Mouse (Mus musculus) thymus, adult 2 months (tissue): Measurements from ENCODE around the gene 2610028H24Rik. TPM values are rescaled to one million over a fixed set of nuclear protein-coding genes. Genes with fewer than 3 reads are reported as not detected.
A peak's percentile ranks its signal among the peaks of the same experiment; 100 is the strongest.

ENCODE experiments used
- DNase-seq: peaks from one replicate; pipeline ENCODE4 v3.0.0; 2021
- H3K27ac ChIP-seq: fragments of 200-500 bp; 2 replicates; pipeline ENCODE4 v1.5.1; 2012; ENCODE audit warnings: low read length, control low read depth; ENCODE audit not compliant: control insufficient read depth, insufficient read depth
- H3K27me3 ChIP-seq: fragments of 200-500 bp; 2 replicates; pipeline ENCODE4 v1.6.1; 2012; ENCODE audit warnings: mild to moderate bottlenecking, low read length, moderate library complexity, mixed read lengths; ENCODE audit not compliant: control insufficient read depth, insufficient read depth
- H3K36me3 ChIP-seq: fragments of 200-500 bp; 2 replicates; pipeline ENCODE4 v1.6.1; 2012; ENCODE audit warnings: mild to moderate bottlenecking, low read length, moderate library complexity; ENCODE audit not compliant: control insufficient read depth, insufficient read depth
- H3K4me1 ChIP-seq: fragments of 200-500 bp; replicated peaks from 2 replicates; pipeline ENCODE4 v1.6.1; 2012; ENCODE audit warnings: low read length; ENCODE audit not compliant: control insufficient read depth, insufficient read depth
- H3K4me3 ChIP-seq: fragments of 200-500 bp; 2 replicates; pipeline ENCODE4 v1.5.1; 2012; ENCODE audit warnings: mild to moderate bottlenecking, low read length, control low read depth, moderate library complexity; ENCODE audit not compliant: control insufficient read depth, insufficient read depth
- CTCF ChIP-seq: fragments of 200-500 bp; IDR thresholded peaks from 2 replicates; pipeline ENCODE4 v1.5.1; 2012; ENCODE audit warnings: mild to moderate bottlenecking, control low read depth, low read length, moderate library complexity, borderline replicate concordance; ENCODE audit not compliant: control insufficient read depth, poor library complexity, insufficient read depth; ENCODE audit errors: extremely low read depth
- POLR2A ChIP-seq: fragments of 200-500 bp; IDR thresholded peaks from 2 replicates; pipeline ENCODE4 v1.6.1; 2012; ENCODE audit warnings: mild to moderate bottlenecking, low read length, control low read depth, moderate library complexity; ENCODE audit not compliant: control insufficient read depth, poor library complexity, insufficient read depth; ENCODE audit errors: extremely low read depth
- WGBS: fragments of 180-500 bp; shearing (Covaris S2); methylation state at CpG from one replicate; pipeline ENCODE4 v1.1.7; 2018; 5-methylcytosine and 5-hydroxymethylcytosine counted together
- polyA plus RNA-seq: library from polyadenylated mRNA; depleted of rRNA; stranded (reverse); fragments of >200 nt; gene quantifications from 2 replicates; pipeline ENCODE4 v1.2.3, GENCODE M21; 2012; rRNA removed

2610028H24Rik gene
- 0.61 and 0.62 TPM in 2 replicates for polyA plus RNA-seq

GRCm38 (mm10) chr10:76448851-76449250 lies at the start of gene 2610028H24Rik:
2610028H24Rik (plus strand) TSS chr10:76449081.
- Histone ChIP-seq H3K27me3 (no peaks in the 10 kb centered on the region), H3K4me1 (no peaks in the 10 kb centered on the region), H3K36me3 (no peaks in the 10 kb centered on the region), H3K4me3 (no peak within 1 kb of the TSS), H3K27ac (no peak within 1 kb of the TSS)
- TF ChIP-seq POLR2A (no peak), CTCF (no peak)
- DNase-seq: no peak
- WGBS: 91% methylated on average over 5 of the region's 5 CpGs

- WGBS: 94% methylated on average over 10 of the region's 10 CpGs
- no peak for TF ChIP-seq CTCF
- TF ChIP-seq POLR2A: no peak
- Histone ChIP-seq H3K36me3 (peaks cover 87% of the 10 kb centered on the region), H3K4me1 (no peaks in the 10 kb centered on the region), H3K27me3 (no peaks in the 10 kb centered on the region), H3K27ac (no peak overlapping the region), H3K4me3 (no peak overlapping the region)
- no peak for DNase-seq
These were observed 40.4 kb upstream of the 2610028H24Rik start for GRCm38 (mm10) chr10:76408520-76408919.

GRCm38 (mm10) chr10:76416811-76417210 lies 32.1 kb upstream of the 2610028H24Rik start:
- H3K4me3 ChIP-seq: no peak overlapping the region
- no peaks in the 10 kb centered on the region for H3K4me1 ChIP-seq
- TF ChIP-seq CTCF: no peak
- TF ChIP-seq POLR2A: no peak
- H3K27ac ChIP-seq: no peak overlapping the region
- peaks cover 86% of the 10 kb centered on the region for H3K36me3 ChIP-seq
- H3K27me3 ChIP-seq: no peaks in the 10 kb centered on the region
- 95% methylated on average over 12 of the region's 12 CpGs for WGBS
- DNase-seq: no peak

DNA sequence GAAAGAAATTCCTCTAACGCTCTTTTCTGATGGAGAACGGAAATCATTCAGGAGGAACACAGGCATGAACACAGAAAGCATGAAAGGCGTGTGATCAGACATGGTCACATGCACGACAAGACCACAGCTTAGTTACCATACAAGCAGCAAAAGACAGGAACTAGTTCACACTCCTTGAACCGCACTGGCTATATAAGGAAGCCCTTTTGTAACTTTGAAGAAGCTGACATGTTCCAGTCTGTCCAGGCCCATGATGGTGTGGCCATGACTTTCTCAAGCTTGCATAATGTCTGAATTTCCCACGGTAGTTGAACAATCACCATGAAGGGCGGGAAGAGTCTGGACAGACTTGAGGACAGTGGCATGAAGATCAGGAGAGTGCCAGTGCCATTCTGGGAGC lies 23.2 kb upstream of the 2610028H24Rik start:
- 96% methylated on average over 7 of the region's 7 CpGs for WGBS
- no peaks in the 10 kb centered on the region for H3K4me1 ChIP-seq
- no peak overlapping the region for H3K4me3 ChIP-seq
- H3K27ac ChIP-seq: no peak overlapping the region
- no peak for DNase-seq
- TF ChIP-seq POLR2A (no peak), CTCF (no peak)
- peaks cover 91% of the 10 kb centered on the region for H3K36me3 ChIP-seq
- no peaks in the 10 kb centered on the region for H3K27me3 ChIP-seq

GRCm38 (mm10) chr10:76433925-76434324 lies 15.0 kb upstream of the 2610028H24Rik start:
- no peak for DNase-seq
- TF ChIP-seq POLR2A (no peak), CTCF (no peak)
- Histone ChIP-seq H3K4me3 (no peak overlapping the region), H3K27ac (no peak overlapping the region), H3K36me3 (peaks cover 84% of the 10 kb centered on the region), H3K27me3 (no peaks in the 10 kb centered on the region), H3K4me1 (no peaks in the 10 kb centered on the region)
- 97% methylated on average over 11 of the region's 11 CpGs for whole genome bisulfite sequencing

GRCm38 (mm10) chr10:76439107-76439890 lies 9.6 kb upstream of the 2610028H24Rik start:
- no peak overlapping the region for H3K27ac ChIP-seq
- TF ChIP-seq POLR2A: no peak
- TF ChIP-seq CTCF: no peak
- no peak for DNase-seq
- H3K36me3 ChIP-seq: peaks cover 37% of the 10 kb centered on the region
- no peaks in the 10 kb centered on the region for H3K27me3 ChIP-seq
- no peak overlapping the region for H3K4me3 ChIP-seq
- 97% methylated on average over 9 of the region's 9 CpGs for WGBS
- peaks cover 19% of the 10 kb centered on the region for H3K4me1 ChIP-seq

DNA sequence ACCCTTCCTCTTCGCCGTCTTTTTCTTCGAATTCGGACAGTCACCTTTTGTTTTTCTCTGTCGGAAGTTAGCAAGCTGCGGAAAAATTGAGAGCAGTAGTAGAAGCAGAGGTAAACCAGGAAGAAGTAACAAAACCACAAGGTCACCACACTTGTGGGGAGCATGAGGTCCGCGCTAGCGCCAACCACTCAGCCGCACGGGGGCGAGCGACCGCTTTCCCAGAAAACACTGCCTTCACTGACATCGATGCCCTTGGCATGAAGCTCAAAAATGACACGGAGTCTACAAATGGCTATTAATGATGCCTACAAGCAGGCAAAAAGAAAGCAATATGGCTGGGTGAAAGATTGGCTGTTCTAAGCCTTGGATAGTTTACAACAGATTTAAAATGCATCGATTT lies 8.6 kb upstream of the 2610028H24Rik start, which contains the start of gene AC141477.1:
TSS of gene AC141477.1 (minus strand) at position 164 of the 400 bp plus-strand sequence.
- 56% methylated on average over 17 of the region's 17 CpGs for WGBS
- no peak within 1 kb of the TSS for H3K4me3 ChIP-seq
- no peak for TF ChIP-seq POLR2A
- no peak for TF ChIP-seq CTCF

More for the DNA sequence above, 8.6 kb upstream of the 2610028H24Rik start, which contains the start of gene AC141477.1:
- peak; percentile 10 for DNase-seq
- H3K36me3 ChIP-seq: peaks cover 28% of the 10 kb centered on the region
- H3K4me1 ChIP-seq: peaks cover 19% of the 10 kb centered on the region
- H3K27me3 ChIP-seq: no peaks in the 10 kb centered on the region
- no peak within 1 kb of the TSS for H3K27ac ChIP-seq
